Mouse (Mus musculus): Measurements from ENCODE around the gene Ids.

DNA sequence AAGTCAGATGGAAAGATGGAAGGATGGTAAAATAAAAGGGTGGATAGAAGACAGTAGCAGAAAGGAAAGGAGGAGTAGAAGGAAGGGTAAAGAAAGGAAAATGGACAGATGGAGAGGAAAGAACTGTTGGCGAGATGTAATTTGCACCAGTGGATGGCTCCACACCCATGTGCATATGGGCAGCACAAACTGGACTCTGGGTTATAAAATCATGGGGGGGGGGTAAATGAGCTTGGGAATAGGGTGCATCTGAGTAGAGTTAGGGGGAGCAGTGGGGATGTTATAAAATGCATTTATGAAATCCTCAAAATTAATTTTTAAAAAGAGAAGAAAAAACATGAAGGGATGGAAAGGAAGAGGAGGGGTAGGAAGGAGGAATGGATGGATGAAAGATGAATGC is 682 bp downstream of the Ids start:
- TF ChIP-seq CTCF (IDR thresholded peaks at IDR 0.05; ENCODE audit: insufficient read depth, low read depth, low read length) (no peak), POLR2A (IDR thresholded peaks at IDR 0.05; ENCODE audit: insufficient read depth, low read depth, low read length) (no peak)
